Mouse (Mus musculus) megakaryocyte, embryonic 14.5 days (primary cell): ENCODE measurements around the gene Mettl9.

ENCODE experiments used
- FLI1 ChIP-seq: IDR thresholded peaks from 2 replicates; pipeline ENCODE4 v1.6.1; 2012; ENCODE audit warnings: low read length, inconsistent platforms, mixed read lengths
- GATA1 ChIP-seq: IDR thresholded peaks from 3 replicates; pipeline ENCODE4 v1.6.1; 2012; ENCODE audit warnings: mixed read lengths, low read length, inconsistent platforms, borderline replicate concordance

DNA sequence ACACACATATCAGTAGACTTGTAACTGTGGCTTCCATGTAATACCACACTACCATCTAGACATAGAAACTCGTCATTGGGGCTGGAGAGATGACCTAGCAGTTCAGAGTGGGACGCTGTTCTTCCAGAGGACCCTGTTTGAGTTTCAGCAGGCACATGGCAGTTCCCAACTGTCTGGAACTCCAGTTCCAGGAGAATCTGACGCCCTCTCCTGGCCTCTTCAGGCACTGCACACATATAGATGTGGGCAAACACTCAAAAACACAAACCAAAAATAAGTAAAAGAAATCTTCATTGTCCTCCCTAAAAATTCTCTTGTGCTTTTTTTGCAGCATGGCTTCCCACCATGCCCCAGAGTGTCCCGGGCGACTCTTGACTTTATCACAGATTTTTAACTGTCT is 54.5 kb downstream of the Mettl9 start:
- TF ChIP-seq FLI1 (no peak), GATA1 (no peak)
